Mouse (Mus musculus) erythroid progenitor cell, adult 5-6 weeks (primary cell): Measurements from ENCODE around the gene Tmem26. TPM values are rescaled to one million over a fixed set of nuclear protein-coding genes. Genes with fewer than 3 reads are reported as not detected.
"Not testable (repeated sequence)": the region's sequence is repeated elsewhere in the genome, so short reads cannot be mapped to it uniquely, and the experiment has no call there.

Experiments used
- ATAC-seq: replicated peaks from 2 replicates; pipeline ENCODE4 v1.8.0; 2016; ENCODE audit warnings: moderate number of reproducible peaks, mild to moderate bottlenecking, moderate TSS enrichment, inconsistent platforms; ENCODE audit not compliant: poor library complexity, low FRiP score, severe bottlenecking
- total RNA-seq, 2 experiments: library from RNA; stranded (forward) in 1 of 2; stranded (reverse) in 1 of 2; fragments of 150-400 nt in 1 of 2; fragments of 186-747, 209-891 nt in 1 of 2; gene quantifications; 2 replicates each; pipeline versions ENCODE4 v1.2.3 to v1.2.4; 2015 to 2017; ENCODE audit warnings: low replicate concordance in 2 of 2

The Tmem26 gene
- total RNA-seq, 2 experiments from 2014 or later, result 0.98 to 5.0 TPM

DNA sequence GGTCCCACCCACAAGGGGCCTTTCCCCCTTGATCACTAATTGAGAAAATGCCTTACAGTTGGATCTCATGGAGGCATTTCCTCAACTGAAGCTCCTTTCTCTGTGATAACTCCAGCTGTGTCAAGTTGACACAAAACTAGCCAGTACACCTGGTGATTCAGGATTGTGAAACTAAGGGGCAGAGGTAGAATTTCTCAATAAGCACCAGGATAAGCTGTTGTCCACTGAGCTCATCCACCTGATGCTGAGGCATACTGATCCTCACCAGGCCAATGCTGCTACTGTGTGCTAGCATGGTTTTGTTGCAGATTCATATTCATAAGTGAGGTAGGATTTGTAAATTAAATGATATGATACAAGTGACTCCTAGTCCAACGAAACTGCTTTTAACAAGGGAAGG lies 15.5 kb downstream of the Tmem26 start:
- not testable (repeated sequence) for ATAC-seq

DNA sequence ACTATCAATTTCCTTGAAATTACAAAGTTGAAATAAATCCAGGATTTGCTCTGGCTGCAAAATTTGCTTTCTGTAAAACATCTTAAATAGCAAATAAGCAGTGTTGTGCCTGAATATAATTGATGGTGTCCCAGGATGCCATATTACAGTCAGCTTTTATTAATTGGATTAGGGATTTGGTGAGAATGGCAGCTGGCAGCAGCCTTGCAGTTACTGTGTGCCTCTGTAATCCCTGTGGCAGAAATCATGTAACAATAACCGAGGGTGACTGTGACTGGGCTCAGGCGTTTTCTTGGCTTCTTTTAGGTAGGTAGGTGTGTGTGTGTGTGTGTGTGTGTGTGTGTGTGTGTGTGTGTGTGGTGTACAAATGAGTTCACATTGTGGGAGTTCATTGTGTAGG lies 16.8 kb downstream of the Tmem26 start:
- no peak for ATAC-seq

DNA sequence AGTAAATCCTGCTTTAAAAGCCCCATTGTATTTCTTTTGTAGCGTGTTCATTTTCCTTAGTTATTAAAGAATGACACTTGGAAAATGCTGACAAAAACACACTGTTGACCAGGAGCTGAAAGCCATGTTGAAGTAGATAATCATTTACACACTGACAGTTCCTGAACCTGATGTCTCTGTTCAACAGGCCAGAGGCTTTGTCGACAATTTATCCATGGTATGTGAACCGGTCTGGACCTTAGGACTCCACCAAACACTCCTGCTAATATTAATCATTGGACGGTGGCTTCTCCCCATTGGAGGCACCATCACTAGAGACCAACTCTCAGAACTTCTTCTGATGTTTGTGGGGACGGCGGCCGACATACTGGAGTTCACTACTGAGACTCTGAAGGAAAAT lies 27.5 kb downstream of the Tmem26 start:
- ATAC-seq, result no peak

DNA sequence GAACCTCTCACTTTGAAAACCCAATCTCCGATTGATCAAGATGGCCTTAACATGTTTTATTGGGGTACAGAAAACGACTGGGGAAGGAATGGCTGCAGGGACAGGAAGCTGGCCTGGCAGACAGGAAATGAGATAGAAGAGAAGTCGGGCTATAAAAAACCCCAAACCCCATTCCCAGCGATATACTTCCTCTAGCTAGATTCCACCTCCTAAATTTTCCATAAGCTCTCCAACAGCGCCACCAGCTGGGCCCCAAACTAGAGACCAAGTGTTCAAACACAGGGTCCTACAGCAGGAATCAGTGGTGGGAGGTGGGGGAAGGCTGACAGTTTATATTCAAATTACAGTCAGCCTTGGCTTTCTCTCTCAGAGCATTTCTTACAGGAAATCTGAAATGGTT lies 35.8 kb downstream of the Tmem26 start:
- ATAC-seq, result no peak

DNA sequence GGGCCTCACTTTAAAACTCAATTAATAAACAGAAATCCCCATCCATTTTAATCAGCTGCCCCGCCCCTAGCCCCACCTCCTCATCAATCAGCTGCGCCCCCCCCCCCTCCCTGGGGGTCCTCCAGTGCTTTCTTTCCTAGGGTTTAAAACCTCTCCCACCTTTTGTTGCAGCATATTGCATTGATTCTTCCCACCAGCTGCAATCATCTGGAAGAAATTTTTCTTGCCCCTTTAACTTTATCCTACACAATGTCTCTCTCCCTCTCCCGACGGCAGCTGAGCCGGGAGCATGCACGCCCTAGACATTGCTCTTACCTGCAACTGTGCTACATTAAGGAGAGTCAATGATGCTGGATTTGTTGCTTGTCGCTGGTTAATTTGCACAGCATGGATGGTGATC lies 36.3 kb downstream of the Tmem26 start:
- no peak for ATAC-seq

DNA sequence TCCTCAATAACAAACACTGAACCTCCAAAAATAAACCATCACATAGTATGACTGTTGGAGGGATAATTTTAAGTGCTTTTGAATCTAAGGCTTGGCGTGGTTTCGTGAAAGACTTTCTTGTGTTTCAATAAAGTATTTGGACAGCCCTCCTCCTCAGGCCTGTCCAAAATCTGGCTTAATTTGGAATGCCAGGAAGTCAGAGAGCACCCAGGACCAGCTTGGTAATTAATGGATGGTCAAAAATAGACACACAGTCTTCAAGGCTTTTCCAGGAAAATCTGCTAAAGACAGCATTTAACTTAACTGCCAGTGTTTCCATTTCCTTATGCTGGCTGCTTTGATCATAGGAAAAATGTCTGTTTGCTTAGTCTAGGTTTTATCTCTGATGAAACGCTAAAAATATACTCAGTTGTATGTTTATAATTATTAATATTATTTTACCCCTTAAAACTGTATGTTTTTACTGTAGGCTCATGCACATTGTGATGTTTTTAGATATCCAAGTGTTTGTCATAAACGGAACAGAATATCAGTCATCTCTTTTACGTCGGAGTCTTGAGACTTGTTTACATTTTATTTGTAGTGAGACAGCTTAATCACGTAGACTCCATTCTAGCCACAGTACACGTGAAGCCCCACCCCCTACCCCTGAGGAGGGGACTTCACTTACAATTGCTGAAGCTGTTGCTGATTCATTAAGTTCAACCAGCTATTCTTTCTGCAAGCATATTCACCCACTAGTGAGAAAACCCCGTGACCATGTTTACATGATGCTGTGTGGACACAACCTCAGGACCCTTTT lies 57.8 kb downstream of the Tmem26 start:
- no peak for ATAC-seq

DNA sequence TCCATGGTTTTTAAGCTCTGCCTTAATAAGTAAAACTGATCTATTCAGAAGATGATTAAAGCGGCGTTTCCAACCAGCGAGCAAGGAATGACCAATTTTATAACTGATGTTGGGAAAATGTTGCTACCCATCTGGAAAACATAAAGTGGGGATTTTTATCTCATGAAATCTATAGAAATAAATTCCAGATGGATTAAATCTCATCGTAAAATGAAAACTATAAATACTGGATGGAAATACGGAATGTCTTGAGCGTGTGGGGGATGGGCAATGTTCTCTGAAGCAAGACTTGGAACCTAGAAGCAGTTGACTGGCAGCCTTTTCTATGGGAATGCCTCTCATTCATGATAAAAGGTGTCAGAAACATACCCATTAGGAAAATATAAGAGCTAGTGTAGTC lies 59.3 kb downstream of the Tmem26 start:
- ATAC-seq, result no peak

DNA sequence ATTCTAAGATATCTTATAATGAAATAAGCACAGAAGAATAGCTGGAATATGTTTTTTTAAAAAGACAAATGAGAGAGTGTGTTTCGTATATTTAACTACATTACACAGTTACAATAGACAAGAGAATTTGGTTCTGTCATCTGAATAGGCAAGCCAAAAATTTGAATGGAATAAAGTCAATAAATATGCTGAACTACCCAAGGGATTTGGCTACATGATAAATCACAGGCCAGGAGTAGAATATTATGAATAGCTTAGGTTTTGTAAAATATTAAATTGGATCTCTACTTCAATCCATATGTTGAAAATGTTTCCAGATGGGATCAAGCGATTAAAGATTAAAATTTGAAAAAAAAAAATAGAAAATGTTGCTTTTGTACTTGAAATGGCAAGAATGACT lies 60.4 kb downstream of the Tmem26 start:
- ATAC-seq, result no peak

DNA sequence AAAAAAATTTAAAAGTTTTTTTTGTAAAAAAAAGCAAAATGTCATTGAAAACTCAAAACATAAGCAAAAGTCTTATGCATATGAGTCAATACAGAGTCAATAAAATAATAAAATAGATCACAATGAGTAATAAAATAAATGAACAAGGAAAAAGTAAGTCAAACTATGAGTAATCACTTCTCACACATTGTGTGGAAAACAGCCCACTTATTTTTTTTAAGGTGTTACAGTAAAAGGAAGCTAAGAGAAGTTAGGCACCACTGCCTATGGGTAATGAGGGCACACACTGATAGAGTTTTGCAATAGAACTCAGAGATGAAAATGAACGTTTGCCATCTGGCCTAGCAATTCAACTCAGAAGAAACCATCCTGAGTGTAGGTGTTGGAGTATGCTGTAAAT lies 61.0 kb downstream of the Tmem26 start:
- ATAC-seq, result no peak

DNA sequence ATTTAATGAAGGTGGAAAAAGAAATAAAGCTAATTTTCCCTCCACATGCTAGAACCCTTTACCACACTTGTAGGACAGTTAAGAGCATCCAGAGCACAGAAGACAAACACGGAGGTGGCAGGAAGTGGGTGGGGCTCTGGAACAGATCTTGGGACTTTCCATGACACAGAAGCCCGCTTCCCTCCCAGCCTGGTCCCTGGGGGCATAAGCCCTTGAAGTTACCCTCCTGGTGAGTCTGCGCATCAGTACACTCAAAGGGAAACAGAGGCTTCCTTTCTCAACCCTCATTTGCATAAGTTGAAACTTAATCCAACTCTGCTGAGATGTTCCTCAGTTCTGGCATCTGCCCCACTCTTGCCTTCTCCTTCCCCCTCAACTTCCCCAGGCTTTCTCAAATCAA lies 72.0 kb downstream of the Tmem26 start:
- no peak for ATAC-seq

DNA sequence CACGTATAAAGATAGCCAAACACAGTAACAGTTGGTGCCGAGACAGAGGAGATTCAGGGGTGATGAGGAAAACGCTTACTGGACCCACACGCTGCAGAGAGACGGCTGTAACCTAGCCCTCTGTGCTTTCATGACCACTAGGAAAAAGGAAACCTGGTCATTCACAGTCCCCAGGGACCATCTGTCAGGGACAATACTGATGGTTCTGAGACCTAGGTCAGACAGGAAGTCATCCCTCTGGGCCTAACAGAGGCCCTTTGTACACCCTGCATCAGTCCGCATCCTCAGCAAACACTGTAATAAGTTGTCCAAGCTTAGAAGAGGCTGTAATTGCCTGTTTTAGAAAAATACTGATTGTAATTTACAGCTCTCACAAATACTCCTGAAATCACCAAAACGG lies 76.4 kb downstream of the Tmem26 start:
- no peak for ATAC-seq

DNA sequence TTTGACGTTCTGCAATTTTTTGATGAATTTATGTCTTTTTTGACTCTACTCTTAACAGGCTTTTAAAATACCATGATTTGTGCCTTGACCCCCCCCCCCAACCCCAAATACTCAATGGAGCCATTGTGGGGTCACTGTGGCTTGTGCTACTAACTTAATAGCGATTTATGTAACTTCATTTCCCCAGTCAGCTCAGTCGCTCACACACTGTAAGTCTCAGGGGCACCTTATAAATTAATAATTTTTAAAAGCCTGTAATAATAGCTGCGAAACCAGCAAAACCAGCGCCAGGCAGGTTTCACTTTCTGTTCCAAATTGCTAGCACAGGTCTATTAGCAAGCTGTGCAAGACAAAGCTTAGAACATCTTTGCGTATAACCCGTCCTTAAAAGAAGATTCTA lies 76.9 kb downstream of the Tmem26 start:
- no peak for ATAC-seq

DNA sequence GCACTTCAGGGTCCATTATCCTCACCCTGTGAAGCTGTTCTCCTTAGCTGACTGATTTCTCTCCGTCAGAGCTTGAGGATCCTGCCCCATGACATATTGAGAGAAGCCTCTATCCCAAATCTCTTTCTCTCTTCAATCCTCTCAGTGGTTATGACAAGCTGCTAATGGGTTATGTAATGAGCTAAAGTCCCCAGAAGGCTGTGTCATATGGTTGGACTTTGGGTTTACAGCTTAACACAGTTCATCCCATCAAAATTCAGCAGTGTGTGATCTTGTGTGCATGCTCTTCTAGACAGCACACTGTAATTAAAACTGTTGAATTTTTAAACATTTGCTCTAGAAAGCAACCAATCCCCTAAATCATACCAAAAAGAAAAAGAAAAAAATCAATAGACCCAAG lies 82.9 kb downstream of the Tmem26 start:
- no peak for ATAC-seq

DNA sequence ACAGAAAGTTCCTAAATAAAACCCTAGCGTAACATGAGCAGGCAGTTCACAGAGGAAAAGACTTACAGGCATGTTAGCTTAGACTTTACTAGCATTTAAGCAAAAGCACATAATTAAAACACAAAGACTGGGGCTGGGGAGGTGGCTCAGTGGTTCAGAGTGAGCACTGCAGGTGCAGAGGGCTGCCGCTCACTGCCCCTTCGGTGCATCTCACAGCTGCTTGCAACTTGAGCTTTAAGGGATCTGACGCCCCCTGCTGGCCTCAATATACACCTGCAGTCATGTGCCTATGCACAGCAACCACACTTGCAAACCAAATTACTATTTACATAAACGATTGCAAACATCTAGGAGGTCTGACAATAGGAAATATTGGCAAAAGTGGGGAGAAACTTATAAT lies 87.5 kb downstream of the Tmem26 start:
- no peak for ATAC-seq

DNA sequence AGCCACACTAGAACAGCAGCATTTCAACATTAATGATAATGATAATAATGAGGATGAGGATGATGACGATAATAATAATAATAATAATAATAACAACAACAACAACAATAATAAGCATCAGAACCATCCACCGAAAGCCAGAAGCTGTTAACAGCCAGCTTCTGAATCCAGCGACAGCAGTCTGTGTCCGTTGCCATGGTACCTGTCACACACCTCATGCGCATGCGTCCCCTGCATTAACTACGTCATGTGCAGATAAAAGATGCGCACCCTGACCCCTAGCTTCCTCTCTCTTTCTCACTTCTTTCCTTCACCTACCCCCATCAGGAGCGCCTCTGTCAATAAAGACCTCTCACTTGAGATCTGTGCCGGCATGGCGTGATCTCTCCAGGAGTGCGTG lies 89.3 kb downstream of the Tmem26 start:
- no peak for ATAC-seq

DNA sequence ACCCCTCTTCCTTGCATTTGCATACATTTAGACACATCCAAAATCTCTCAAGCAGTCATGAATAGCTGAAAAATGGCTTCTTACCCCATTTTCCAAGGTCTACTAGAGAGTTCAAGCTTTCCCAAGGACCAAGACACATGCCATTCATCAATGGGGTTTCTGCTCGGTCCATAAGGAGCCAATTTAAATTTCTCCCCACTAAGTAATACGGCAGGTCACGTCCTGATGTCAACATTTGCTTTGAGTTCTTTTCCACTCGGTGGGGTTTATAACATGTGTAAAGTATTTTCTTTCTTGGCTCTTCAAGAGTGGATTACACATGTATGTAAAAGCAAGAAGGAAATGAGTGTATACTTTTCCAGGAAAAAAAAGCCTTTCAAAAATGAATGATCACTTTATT lies 93.8 kb downstream of the Tmem26 start:
- no peak for ATAC-seq

DNA sequence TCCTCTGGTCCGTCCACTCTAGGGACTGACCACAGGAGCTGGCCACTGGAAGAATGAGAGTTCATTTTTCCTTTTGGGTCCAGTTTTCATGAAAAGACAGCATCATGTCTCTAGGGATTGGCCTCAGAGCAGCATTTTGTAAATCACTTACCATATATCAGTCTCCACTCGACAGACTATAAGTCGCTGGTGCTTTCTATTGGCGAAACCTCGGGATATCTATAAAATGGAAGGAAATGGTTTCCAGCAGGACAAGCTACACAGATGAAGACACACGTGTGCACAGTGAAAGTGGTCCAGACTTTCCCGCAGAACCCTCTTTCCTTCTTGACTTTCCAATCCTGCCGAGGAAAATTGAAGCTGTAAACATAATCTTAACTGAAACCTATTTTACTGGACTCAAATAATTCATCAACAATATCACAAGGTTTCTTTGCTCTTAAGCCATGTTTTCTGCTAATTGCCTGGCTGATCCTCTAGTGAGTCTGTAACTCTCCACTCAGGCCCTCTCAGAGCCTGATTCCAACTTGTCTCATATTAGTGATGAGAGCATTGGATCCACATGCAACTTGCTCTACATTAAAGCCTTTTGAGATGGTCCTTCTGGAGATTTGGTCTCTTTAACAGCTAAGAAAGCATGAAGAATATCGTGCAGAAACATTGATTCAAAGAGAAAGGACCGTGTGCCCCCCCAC lies 94.8 kb downstream of the Tmem26 start:
- no peak for ATAC-seq

DNA sequence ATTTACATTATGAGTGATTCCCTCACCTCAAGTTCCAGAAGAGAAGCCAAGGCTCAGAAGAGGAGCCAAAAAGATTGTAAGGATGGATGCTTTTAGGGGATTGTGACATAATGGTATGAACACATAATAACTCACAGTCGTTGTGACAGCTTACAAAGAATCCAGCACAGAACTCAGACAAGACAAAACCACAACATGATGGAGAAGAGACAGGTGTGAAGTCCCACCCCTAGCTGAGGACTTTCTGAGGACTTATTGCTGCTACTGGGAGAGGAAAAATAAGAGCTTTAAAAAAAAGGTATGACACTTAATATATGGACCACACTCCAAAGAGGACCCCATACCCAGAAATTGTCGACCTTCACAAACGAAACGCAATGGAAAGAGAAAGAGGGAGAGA lies 101.1 kb downstream of the Tmem26 start:
- no peak for ATAC-seq
